Mouse (Mus musculus): Measurements from ENCODE around the gene Fli1. TPM values are rescaled to one million over a fixed set of nuclear protein-coding genes. Genes with fewer than 3 reads are reported as not detected.
A peak's percentile ranks its signal among the peaks of the same experiment; 100 is the strongest.

Gene Fli1
- polyA plus RNA-seq, 1 experiment from 2014 or later = 6.0 TPM

DNA sequence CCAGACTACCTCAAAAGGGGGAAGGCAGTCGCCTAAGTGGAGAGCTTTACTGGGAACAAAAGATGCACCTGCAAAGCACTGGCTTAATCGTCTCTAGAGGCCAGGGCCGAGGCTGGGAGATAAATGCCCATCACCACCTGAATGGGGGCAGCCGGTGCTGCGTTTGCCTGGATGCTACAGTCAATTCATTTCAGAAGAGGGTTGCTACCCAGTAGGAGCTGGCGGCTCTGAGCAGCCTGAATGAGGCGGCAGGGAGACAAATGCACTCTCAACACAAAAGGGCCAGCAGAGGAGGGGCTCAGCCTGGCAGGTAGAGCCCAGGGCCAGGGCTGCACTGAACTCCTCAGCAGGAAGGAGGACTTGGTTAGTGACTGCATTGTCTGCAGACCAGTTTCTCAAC lies 92.5 kb downstream of the Fli1 start:
- Histone ChIP-seq H3K9me3 (replicated peaks; ENCODE audit: control insufficient read depth, low read length, poor library complexity, severe bottlenecking) (no peaks in the 10 kb centered on the region), H3K27me3 (ENCODE audit: control insufficient read depth, insufficient read depth, low read depth, low read length) (no peaks in the 10 kb centered on the region), H3K4me3 (ENCODE audit: low read depth, low read length) (no peak overlapping the region), H3K4me1 (ENCODE audit: control insufficient read depth, insufficient read depth, low read length) (no peaks in the 10 kb centered on the region), H3K9ac (ENCODE audit: low read depth, low read length) (peak overlapping the region; percentile 2; the same call in 1 of the 2 replicates), H3K36me3 (ENCODE audit: control insufficient read depth, insufficient read depth, low read length) (no peaks in the 10 kb centered on the region), H3K27ac (ENCODE audit: low read length) (no peak overlapping the region), H3K4me2 (ENCODE audit: low read length) (no peak overlapping the region; the same call in 1 of the 2 replicates)
- WGBS = 8% methylated on average over 7 of the region's 7 CpGs
- ATAC-seq = peak; percentile 72

DNA sequence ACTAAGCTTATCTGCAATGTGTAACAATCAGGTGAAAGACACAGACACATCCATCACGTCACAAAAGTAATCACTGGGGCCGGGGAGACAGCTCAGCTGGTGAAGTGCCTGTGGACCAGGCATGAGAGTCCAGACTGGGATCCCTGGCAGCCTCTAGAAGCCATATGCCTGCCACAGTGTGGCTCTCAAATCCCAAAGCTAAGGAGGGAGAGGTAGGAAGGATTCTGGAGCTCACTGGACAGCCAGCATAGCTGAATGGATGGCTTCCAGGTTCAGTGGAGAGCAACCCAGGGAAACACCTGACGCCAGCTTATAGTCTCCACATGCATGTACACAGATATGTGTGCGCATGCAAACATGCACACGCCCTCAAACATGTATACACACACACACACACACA lies 93.9 kb downstream of the Fli1 start:
- no peaks in the 10 kb centered on the region for H3K36me3 ChIP-seq (ENCODE audit: control insufficient read depth, insufficient read depth, low read length)
- no peak overlapping the region for H3K4me3 ChIP-seq (ENCODE audit: low read depth, low read length)
- 75% methylated on average over 5 of the region's 5 CpGs for WGBS
- H3K9me3 ChIP-seq (replicated peaks; ENCODE audit: control insufficient read depth, low read length, poor library complexity, severe bottlenecking) = no peaks in the 10 kb centered on the region
- no peak overlapping the region for H3K4me2 ChIP-seq (ENCODE audit: low read length)
- ATAC-seq = no peak
- no peaks in the 10 kb centered on the region for H3K4me1 ChIP-seq (ENCODE audit: control insufficient read depth, insufficient read depth, low read length)
- H3K9ac ChIP-seq (ENCODE audit: low read depth, low read length) = no peak overlapping the region
- no peak overlapping the region for H3K27ac ChIP-seq (ENCODE audit: low read length)
- no peaks in the 10 kb centered on the region for H3K27me3 ChIP-seq (ENCODE audit: control insufficient read depth, insufficient read depth, low read depth, low read length)

DNA sequence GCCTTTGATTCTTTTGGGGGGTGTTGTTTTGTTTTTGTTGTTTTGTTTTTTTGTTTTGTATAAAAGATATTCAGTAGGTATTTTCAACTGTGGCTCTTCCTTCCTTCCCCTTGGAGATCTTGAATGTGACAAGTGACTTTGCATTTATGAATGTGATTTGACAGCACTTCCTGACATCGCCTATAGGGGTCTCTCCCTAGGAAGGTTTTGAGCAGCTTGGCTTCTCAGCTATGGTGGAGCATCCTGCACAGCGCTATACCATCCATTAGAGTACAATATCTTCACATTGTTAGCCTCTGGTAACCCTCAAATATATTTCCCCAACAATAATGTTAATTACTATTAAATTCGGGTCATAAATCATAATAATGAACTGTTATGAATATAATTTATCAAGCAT lies 96.9 kb downstream of the Fli1 start:
- Histone ChIP-seq H3K4me2 (ENCODE audit: low read length) (no peak overlapping the region), H3K36me3 (ENCODE audit: control insufficient read depth, insufficient read depth, low read length) (no peaks in the 10 kb centered on the region), H3K27me3 (ENCODE audit: control insufficient read depth, insufficient read depth, low read depth, low read length) (no peaks in the 10 kb centered on the region), H3K9ac (ENCODE audit: low read depth, low read length) (no peak overlapping the region), H3K9me3 (replicated peaks; ENCODE audit: control insufficient read depth, low read length, poor library complexity, severe bottlenecking) (no peaks in the 10 kb centered on the region), H3K4me3 (ENCODE audit: low read depth, low read length) (no peak overlapping the region), H3K27ac (ENCODE audit: low read length) (no peak overlapping the region), H3K4me1 (ENCODE audit: control insufficient read depth, insufficient read depth, low read length) (no peaks in the 10 kb centered on the region)
- no peak for ATAC-seq
- WGBS = 64% methylated on average over 3 of the region's 3 CpGs

DNA sequence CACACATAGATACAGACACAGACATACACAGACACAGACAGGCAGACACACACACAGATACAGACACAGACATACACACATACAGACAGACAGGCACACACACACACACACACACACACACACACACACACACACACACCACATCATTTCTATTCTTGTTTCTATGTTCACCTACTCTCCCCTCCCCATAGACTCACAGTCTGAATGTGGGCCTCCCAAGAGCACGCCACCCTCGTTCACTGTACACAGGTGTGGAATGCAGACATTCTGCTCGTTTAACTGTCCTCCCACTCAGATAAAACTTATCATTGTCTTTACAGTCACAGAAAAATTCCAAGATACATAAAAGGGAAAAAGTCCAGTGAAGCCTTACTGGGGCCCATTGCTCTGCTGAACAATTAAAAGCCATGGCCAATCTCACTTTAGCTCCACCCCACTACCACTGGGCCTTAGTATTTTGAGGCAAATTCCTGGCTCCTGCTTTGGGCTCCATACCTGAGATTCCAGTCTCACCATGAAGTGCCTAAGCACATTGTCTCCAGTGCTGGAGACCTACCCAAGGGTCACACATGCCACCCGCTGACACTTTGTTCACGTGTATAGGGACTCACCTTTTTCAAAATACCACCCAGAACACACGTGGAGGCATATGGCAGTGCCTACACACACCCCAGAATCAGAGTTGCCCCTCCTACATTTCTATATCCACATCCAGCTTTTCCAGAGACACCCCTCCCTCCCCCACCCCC lies 98.0 kb downstream of the Fli1 start:
- Histone ChIP-seq H3K4me3 (ENCODE audit: low read depth, low read length) (no peak overlapping the region), H3K4me1 (ENCODE audit: control insufficient read depth, insufficient read depth, low read length) (no peaks in the 10 kb centered on the region), H3K27me3 (ENCODE audit: control insufficient read depth, insufficient read depth, low read depth, low read length) (no peaks in the 10 kb centered on the region), H3K27ac (ENCODE audit: low read length) (no peak overlapping the region), H3K9me3 (replicated peaks; ENCODE audit: control insufficient read depth, low read length, poor library complexity, severe bottlenecking) (no peaks in the 10 kb centered on the region), H3K9ac (ENCODE audit: low read depth, low read length) (no peak overlapping the region), H3K36me3 (ENCODE audit: control insufficient read depth, insufficient read depth, low read length) (no peaks in the 10 kb centered on the region), H3K4me2 (ENCODE audit: low read length) (no peak overlapping the region)
- 80% methylated on average over 6 of the region's 6 CpGs for WGBS
- ATAC-seq = no peak

DNA sequence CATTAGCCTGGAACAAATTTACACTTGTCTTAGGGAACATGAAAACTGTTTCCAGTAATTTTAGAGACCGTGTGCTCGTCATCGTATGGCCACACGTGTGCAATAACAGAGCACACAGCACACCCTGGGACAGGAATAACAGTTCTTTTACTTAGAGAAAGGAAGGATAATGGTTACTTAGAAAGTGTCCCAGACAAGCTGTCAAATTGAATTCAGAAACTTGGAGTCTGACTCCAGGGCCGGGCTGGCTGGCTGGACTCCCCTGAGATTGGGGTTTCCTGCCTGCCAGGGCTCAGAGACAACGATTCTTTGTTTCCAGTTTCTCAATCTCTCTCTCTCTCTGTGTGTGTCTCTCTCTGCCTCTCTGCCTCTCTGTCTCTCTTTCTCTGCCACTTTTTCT lies 98.8 kb downstream of the Fli1 start:
- 39% methylated on average over 6 of the region's 6 CpGs for WGBS
- H3K4me2 ChIP-seq (ENCODE audit: low read length) = no peak overlapping the region
- no peaks in the 10 kb centered on the region for H3K36me3 ChIP-seq (ENCODE audit: control insufficient read depth, insufficient read depth, low read length)
- H3K27ac ChIP-seq (ENCODE audit: low read length) = no peak overlapping the region
- H3K4me3 ChIP-seq (ENCODE audit: low read depth, low read length) = no peak overlapping the region
- no peaks in the 10 kb centered on the region for H3K27me3 ChIP-seq (ENCODE audit: control insufficient read depth, insufficient read depth, low read depth, low read length)
- no peaks in the 10 kb centered on the region for H3K9me3 ChIP-seq (replicated peaks; ENCODE audit: control insufficient read depth, low read length, poor library complexity, severe bottlenecking)
- H3K9ac ChIP-seq (ENCODE audit: low read depth, low read length) = no peak overlapping the region
- no peaks in the 10 kb centered on the region for H3K4me1 ChIP-seq (ENCODE audit: control insufficient read depth, insufficient read depth, low read length)
- ATAC-seq = no peak

DNA sequence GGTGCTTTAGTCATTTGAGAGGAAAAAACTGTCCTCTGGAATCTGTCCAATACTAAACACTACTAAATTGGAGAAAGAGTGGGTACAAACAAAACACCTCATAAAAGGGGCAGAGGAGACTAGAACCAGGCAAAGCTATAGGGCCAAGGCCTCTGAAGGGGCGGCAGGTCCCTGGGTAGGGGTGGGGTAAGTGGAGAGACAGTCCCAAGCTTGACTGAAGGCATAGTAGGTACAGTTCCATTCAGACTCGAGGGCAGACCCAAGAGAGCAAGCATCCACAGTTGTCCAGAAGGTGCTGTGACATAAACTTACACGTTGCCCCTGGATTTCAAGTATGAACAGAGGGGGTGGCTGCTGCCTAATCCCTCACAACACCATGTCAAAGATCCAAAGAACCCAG lies 99.5 kb downstream of the Fli1 start:
- Histone ChIP-seq H3K4me2 (ENCODE audit: low read length) (no peak overlapping the region), H3K36me3 (ENCODE audit: control insufficient read depth, insufficient read depth, low read length) (no peaks in the 10 kb centered on the region), H3K9me3 (replicated peaks; ENCODE audit: control insufficient read depth, low read length, poor library complexity, severe bottlenecking) (no peaks in the 10 kb centered on the region), H3K9ac (ENCODE audit: low read depth, low read length) (no peak overlapping the region), H3K4me1 (ENCODE audit: control insufficient read depth, insufficient read depth, low read length) (no peaks in the 10 kb centered on the region), H3K4me3 (ENCODE audit: low read depth, low read length) (no peak overlapping the region), H3K27ac (ENCODE audit: low read length) (no peak overlapping the region), H3K27me3 (ENCODE audit: control insufficient read depth, insufficient read depth, low read depth, low read length) (no peaks in the 10 kb centered on the region)
- ATAC-seq = no peak
- WGBS = 71% methylated on average over 3 of the region's 3 CpGs

DNA sequence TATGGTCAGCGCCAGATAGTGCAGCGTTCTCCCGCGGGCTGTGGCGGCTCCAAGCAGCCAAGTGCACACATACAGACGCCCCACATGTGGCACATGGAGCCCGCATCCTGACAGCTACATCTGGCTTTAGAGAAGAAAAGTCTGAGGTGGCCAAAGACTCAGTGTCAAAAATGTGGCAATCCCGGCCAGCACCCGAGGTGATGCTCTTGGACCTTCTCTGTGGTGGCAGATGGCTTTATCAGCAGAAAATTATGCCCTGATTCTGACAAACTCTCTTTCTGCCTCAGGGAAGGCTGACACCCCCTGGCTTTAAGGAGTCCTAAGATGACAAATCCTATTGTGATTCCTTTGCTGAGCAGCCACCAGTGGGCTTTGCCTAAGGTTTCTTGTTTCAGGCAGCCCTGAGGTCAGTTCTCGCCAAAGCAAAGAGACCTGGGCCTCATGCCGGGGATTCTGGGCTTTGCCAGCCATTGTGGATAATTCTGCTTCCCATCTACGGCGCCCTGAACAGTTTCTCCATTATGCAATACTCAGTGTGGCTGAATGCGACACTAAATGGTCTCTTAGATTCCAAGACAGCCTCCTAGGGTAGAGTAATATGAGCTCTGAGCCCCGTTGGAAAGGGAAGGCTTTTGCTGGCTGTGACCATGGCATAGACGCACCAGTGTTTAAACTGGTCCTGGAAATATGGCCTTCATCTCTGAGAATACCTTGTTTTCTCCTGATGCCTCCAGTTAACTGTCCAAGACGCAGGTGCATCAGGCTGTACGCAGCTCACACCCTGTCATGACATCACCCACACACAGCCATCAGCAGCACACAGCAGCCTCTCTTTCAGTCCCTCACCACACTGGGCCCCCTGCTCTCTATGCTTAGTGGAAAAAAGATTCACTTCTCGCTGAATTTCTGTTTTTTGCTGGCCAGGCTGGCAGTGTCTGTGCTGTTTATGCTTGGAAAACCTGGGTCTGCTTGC lies 108.1 kb downstream of the Fli1 start:
- Histone ChIP-seq H3K4me1 (ENCODE audit: control insufficient read depth, insufficient read depth, low read length) (no peaks in the 10 kb centered on the region), H3K9me3 (replicated peaks; ENCODE audit: control insufficient read depth, low read length, poor library complexity, severe bottlenecking) (no peaks in the 10 kb centered on the region), H3K27me3 (ENCODE audit: control insufficient read depth, insufficient read depth, low read depth, low read length) (no peaks in the 10 kb centered on the region), H3K36me3 (ENCODE audit: control insufficient read depth, insufficient read depth, low read length) (no peaks in the 10 kb centered on the region), H3K4me3 (ENCODE audit: low read depth, low read length) (no peak overlapping the region), H3K4me2 (ENCODE audit: low read length) (no peak overlapping the region), H3K9ac (ENCODE audit: low read depth, low read length) (no peak overlapping the region), H3K27ac (ENCODE audit: low read length) (no peak overlapping the region)
- peak; percentile 64; the same call in 1 of the 2 replicates for ATAC-seq
- 52% methylated on average over 19 of the region's 19 CpGs for WGBS

DNA sequence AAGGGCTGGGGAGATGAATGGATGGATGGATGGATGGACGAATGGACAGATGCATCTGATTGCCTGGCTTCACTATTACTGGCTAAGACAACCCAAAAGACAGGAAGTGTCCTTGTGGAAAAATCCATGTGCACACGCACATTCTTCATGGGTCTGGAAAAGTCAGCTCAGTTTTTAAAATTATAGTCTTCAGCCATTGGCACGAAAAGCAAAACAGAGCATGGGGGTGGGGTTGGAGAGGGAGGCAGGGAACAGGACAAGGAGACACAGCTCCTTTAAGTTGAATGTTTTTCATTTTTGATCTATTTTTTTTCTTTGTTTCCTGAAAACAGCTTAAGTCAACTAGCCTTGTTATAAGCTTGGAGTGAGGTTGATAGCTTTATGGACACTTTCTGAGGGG lies 111.6 kb downstream of the Fli1 start:
- H3K9me3 ChIP-seq (replicated peaks; ENCODE audit: control insufficient read depth, low read length, poor library complexity, severe bottlenecking) = no peaks in the 10 kb centered on the region
- no peak overlapping the region for H3K4me2 ChIP-seq (ENCODE audit: low read length)
- no peaks in the 10 kb centered on the region for H3K4me1 ChIP-seq (ENCODE audit: control insufficient read depth, insufficient read depth, low read length)
- H3K4me3 ChIP-seq (ENCODE audit: low read depth, low read length) = no peak overlapping the region
- no peak overlapping the region for H3K9ac ChIP-seq (ENCODE audit: low read depth, low read length)
- WGBS = 86% methylated on average over 3 of the region's 3 CpGs
- ATAC-seq = no peak
- H3K36me3 ChIP-seq (ENCODE audit: control insufficient read depth, insufficient read depth, low read length) = no peaks in the 10 kb centered on the region
- H3K27me3 ChIP-seq (ENCODE audit: control insufficient read depth, insufficient read depth, low read depth, low read length) = no peaks in the 10 kb centered on the region
- H3K27ac ChIP-seq (ENCODE audit: low read length) = no peak overlapping the region

DNA sequence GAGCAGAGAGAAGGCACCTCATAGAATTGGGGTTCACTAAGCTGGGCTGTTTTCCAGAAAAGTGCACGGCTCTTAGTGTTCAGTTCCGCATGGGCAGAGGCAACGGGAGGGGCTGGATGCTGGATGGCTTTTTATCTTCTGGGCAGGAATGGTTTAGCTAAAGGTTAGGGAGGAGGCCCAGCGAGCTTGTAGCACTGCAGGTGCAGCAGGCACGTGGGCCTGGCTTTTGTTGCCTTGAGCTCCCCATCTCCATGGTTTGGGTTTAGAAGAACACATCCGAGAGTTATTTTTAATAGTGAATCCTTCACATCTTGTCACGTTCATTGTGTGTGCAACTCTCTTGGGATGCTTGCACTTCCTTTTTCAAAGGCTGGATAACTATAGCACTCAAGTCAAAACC lies 117.3 kb downstream of the Fli1 start:
- ATAC-seq = no peak
- H3K27me3 ChIP-seq (ENCODE audit: control insufficient read depth, insufficient read depth, low read depth, low read length) = no peaks in the 10 kb centered on the region
- no peak overlapping the region for H3K4me3 ChIP-seq (ENCODE audit: low read depth, low read length)
- H3K9ac ChIP-seq (ENCODE audit: low read depth, low read length) = no peak overlapping the region
- H3K27ac ChIP-seq (ENCODE audit: low read length) = no peak overlapping the region
- H3K4me1 ChIP-seq (ENCODE audit: control insufficient read depth, insufficient read depth, low read length) = no peaks in the 10 kb centered on the region
- no peaks in the 10 kb centered on the region for H3K9me3 ChIP-seq (replicated peaks; ENCODE audit: control insufficient read depth, low read length, poor library complexity, severe bottlenecking)
- 75% methylated on average over 7 of the region's 7 CpGs for WGBS
- H3K36me3 ChIP-seq (ENCODE audit: control insufficient read depth, insufficient read depth, low read length) = no peaks in the 10 kb centered on the region
- H3K4me2 ChIP-seq (ENCODE audit: low read length) = no peak overlapping the region

Data from midbrain, embryonic 16.5 days (tissue).